Mouse (Mus musculus) ES-Bruce4 (cell line): ENCODE results near the gene Samd4b.

Source experiments
- CTCF ChIP-seq: IDR thresholded peaks from one replicate; pipeline ENCODE4 v1.8.1; 2011; ENCODE audit warnings: low read depth, low read length
- POLR2A ChIP-seq: IDR thresholded peaks from one replicate; pipeline ENCODE4 v1.8.1; 2011; ENCODE audit warnings: low read length; ENCODE audit not compliant: insufficient read depth

DNA sequence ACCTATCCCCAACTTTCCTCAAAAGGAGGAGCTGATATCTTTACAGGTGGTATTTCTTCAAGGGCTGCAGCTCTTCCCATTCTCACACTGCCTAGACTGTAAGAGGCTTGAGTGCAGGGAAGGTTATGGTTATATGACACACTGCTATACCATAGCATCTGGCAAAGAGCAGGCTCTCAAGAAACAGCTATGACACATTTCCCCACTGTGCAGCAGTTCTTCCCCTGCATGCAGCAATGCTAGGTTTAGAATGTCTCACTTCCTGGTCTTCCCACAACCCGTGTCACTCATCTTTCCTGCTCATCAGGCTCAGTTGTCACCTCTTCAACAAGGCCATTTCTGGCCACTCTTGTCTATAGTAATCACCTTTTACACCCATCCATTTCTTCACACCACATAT lies 167.4 kb downstream of the Samd4b start:
- TF ChIP-seq POLR2A (no peak), CTCF (no peak)
